Comparison of ENCODE assay signal across 9 mouse cellular contexts in the genomic region with DNA sequence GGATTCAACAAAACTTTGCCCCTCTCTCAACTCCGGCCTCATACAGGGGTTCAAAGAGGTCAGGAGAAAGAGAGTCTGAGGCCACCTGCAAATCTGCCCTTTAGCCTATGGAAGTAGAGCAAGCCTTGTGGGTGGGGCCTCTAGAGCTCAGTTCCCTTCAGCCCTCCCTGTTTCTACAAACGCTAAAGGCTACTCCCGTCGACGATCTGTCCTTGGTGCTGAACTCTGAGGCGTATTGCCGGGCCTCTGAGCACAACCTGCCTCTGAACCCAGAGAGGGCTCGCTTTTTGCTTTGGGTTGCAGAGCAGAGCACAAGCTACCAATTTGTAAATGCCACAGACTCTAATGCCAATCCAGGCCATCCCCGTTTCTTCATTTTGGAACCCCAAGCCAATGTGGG. TPM values are rescaled to one million over a fixed set of nuclear protein-coding genes. Genes with fewer than 3 reads are reported as not detected.
DNase-seq lines count a peak whose midpoint lies in the region; ATAC-seq and TF ChIP-seq lines count a peak whose summit lies in the region.
"Had no signal": no experiment of that assay in that cellular context is flagged by ENCODE, and none has a peak within 500 bp of the region (broad histone marks: within the 10 kb centered on the region; RNA-seq: fewer than 3 reads in every experiment).

No protein-coding gene starts in this region.

- H3K4me2 ChIP-seq in kidney, embryonic 14.5 days (replicated peaks; ENCODE audit: low read depth, low read length): no peak overlapping the region
- peak overlapping the region; percentile 79 for H3K4me2 ChIP-seq in forebrain, postnatal 0 days (ENCODE audit: low read depth)
- H3K4me2 ChIP-seq in midbrain, embryonic 12.5 days (replicated peaks): peak overlapping the region; percentile 64
- H3K4me2 ChIP-seq: limb, embryonic 13.5 days had no signal

- 9% methylated on average over 9 of the region's 9 CpGs for WGBS in kidney, embryonic 14.5 days
- 7% methylated on average over 9 of the region's 9 CpGs for WGBS in forebrain, postnatal 0 days
- WGBS in midbrain, embryonic 12.5 days: 7% methylated on average over 9 of the region's 9 CpGs

- no peak overlapping the region for H3K27ac ChIP-seq in kidney, embryonic 14.5 days (ENCODE audit: low read depth, low read length)
- peak overlapping the region; percentile 29 for H3K27ac ChIP-seq in forebrain, postnatal 0 days (ENCODE audit: low read depth, low read length)
- H3K27ac ChIP-seq in midbrain, embryonic 12.5 days (replicated peaks): no peak overlapping the region
- H3K27ac ChIP-seq: limb, embryonic 13.5 days had no signal

- ATAC-seq in kidney, embryonic 14.5 days (ENCODE audit: low FRiP score, low TSS enrichment): no peak
- ATAC-seq in forebrain, postnatal 0 days: no peak
- ATAC-seq in midbrain, embryonic 12.5 days (ENCODE audit: low FRiP score, low read depth): no peak

- H3K36me3 ChIP-seq in kidney, embryonic 14.5 days (ENCODE audit: control insufficient read depth, insufficient read depth, low read length): no peaks in the 10 kb centered on the region
- H3K36me3 ChIP-seq in forebrain, postnatal 0 days (ENCODE audit: insufficient read depth): peaks cover 39% of the 10 kb centered on the region
- peaks cover 35% of the 10 kb centered on the region for H3K36me3 ChIP-seq in midbrain, embryonic 12.5 days
- H3K36me3 ChIP-seq: limb, embryonic 13.5 days had no signal

- TF ChIP-seq CTCF in forebrain, postnatal 0 days (IDR thresholded peaks at IDR 0.05; ENCODE audit: low read depth): no peak

- no peaks in the 10 kb centered on the region for H3K9me3 ChIP-seq in kidney, embryonic 14.5 days (ENCODE audit: control insufficient read depth, low read length)
- no peaks in the 10 kb centered on the region for H3K9me3 ChIP-seq in forebrain, postnatal 0 days (ENCODE audit: low read length)
- H3K9me3 ChIP-seq in midbrain, embryonic 12.5 days: no peaks in the 10 kb centered on the region
- H3K9me3 ChIP-seq: limb, embryonic 13.5 days had no signal

- no peak overlapping the region for H3K9ac ChIP-seq in kidney, embryonic 14.5 days (ENCODE audit: low read depth, low read length)
- H3K9ac ChIP-seq in forebrain, postnatal 0 days: peak overlapping the region; percentile 39; the same call in 1 of the 2 replicates
- peak overlapping the region; percentile 32; the same call in 1 of the 2 replicates for H3K9ac ChIP-seq in midbrain, embryonic 12.5 days (replicated peaks)
- H3K9ac ChIP-seq: limb, embryonic 13.5 days had no signal

- H3K4me3 ChIP-seq in kidney, embryonic 14.5 days (ENCODE audit: low read length): no peak overlapping the region
- H3K4me3 ChIP-seq in forebrain, postnatal 0 days (ENCODE audit: low read depth, low read length): peak overlapping the region; percentile 65; the same call in 1 of the 2 replicates
- H3K4me3 ChIP-seq in midbrain, embryonic 12.5 days: peak overlapping the region; percentile 65; the same call in 1 of the 2 replicates
- H3K4me3 ChIP-seq: limb, embryonic 13.5 days had no signal

- peaks cover 65% of the 10 kb centered on the region for H3K27me3 ChIP-seq in kidney, embryonic 14.5 days (ENCODE audit: control insufficient read depth, insufficient read depth, low read length)
- no peaks in the 10 kb centered on the region for H3K27me3 ChIP-seq in forebrain, postnatal 0 days (ENCODE audit: insufficient read depth, low read length)
- peaks cover 52% of the 10 kb centered on the region for H3K27me3 ChIP-seq in midbrain, embryonic 12.5 days

- peak; percentile 66 for DNase-seq in kidney, postnatal 10 days
- peak; percentile 41 for DNase-seq in MEL-GATA-1-ER (ENCODE audit: extremely low read depth, low read depth)
- no peak for DNase-seq in forebrain, postnatal 0 days
- no peak for DNase-seq in left cerebral cortex, adult 9 months (ENCODE audit: low spot score in 2 of 2)
- DNase-seq in left cerebral cortex, adult 11 months (ENCODE audit: low spot score): no peak
- no peak for DNase-seq in layer of hippocampus, adult 8-10 months (ENCODE audit: low spot score in 2 of 2)

- H3K4me1 ChIP-seq in kidney, embryonic 14.5 days (ENCODE audit: control insufficient read depth, insufficient read depth, low read length): no peaks in the 10 kb centered on the region
- peaks cover 13% of the 10 kb centered on the region; the same call in 1 of the 2 replicates for H3K4me1 ChIP-seq in forebrain, postnatal 0 days (ENCODE audit: insufficient read depth)
- H3K4me1 ChIP-seq in midbrain, embryonic 12.5 days: peaks cover 38% of the 10 kb centered on the region

RNA-seq across cellular contexts. Expression of gene Ncan, which starts 3.1 kb away (rescaled TPM):
- polyA plus RNA-seq in kidney, embryonic 14.5 days (2014; fragmentation: Nextera tagmentation; extraction: Ambion mirVana): 0.07 and 0.19 TPM in 2 replicates
- 316 and 372 TPM in 2 replicates for total RNA-seq in forebrain, postnatal 0 days (2014; rRNA removed)
- 112 and 209 TPM in 2 replicates for polyA plus RNA-seq in forebrain, postnatal 0 days (2015; fragmentation: Nextera tagmentation; extraction: Ambion mirVana)
- 91.9 and 109 TPM in 2 replicates for polyA plus RNA-seq in midbrain, embryonic 12.5 days (2016; fragmentation: Nextera tagmentation; extraction: Ambion mirVana)
- 100 to 1,000 TPM; 121 to 134 (median 129) TPM for total RNA-seq in layer of hippocampus, adult 8-10 months (2022)

RNA-seq across cellular contexts. Expression of gene Nr2c2ap, which starts 13.5 kb away (rescaled TPM):
- 25.5 and 40.7 TPM in 2 replicates for polyA plus RNA-seq in kidney, embryonic 14.5 days (2014; fragmentation: Nextera tagmentation; extraction: Ambion mirVana)
- 6.6 and 7.2 TPM in 2 replicates for total RNA-seq in forebrain, postnatal 0 days (2014; rRNA removed)
- 55.9 and 58.0 TPM in 2 replicates for polyA plus RNA-seq in forebrain, postnatal 0 days (2015; fragmentation: Nextera tagmentation; extraction: Ambion mirVana)
- 23.3 and 23.8 TPM in 2 replicates for polyA plus RNA-seq in midbrain, embryonic 12.5 days (2016; fragmentation: Nextera tagmentation; extraction: Ambion mirVana)
- total RNA-seq in layer of hippocampus, adult 8-10 months (2022): 10 to 100 TPM; 28.3 to 38.4 (median 31.2) TPM

RNA-seq across cellular contexts. Expression of gene Rfxank, which starts 21.3 kb away (rescaled TPM):
- 18.6 and 19.6 TPM in 2 replicates for polyA plus RNA-seq in kidney, embryonic 14.5 days (2014; fragmentation: Nextera tagmentation; extraction: Ambion mirVana)
- 8.5 and 10.2 TPM in 2 replicates for total RNA-seq in forebrain, postnatal 0 days (2014; rRNA removed)
- 6.0 and 7.9 TPM in 2 replicates for polyA plus RNA-seq in forebrain, postnatal 0 days (2015; fragmentation: Nextera tagmentation; extraction: Ambion mirVana)
- polyA plus RNA-seq in midbrain, embryonic 12.5 days (2016; fragmentation: Nextera tagmentation; extraction: Ambion mirVana): 16.3 and 17.8 TPM in 2 replicates
- 10 to 100 TPM; 13.6 to 18.9 (median 14.7) TPM for total RNA-seq in layer of hippocampus, adult 8-10 months (2022)

RNA-seq across cellular contexts. Expression of gene Borcs8, which starts 21.7 kb away (rescaled TPM):
- polyA plus RNA-seq in kidney, embryonic 14.5 days (2014; fragmentation: Nextera tagmentation; extraction: Ambion mirVana): 49.6 and 64.5 TPM in 2 replicates
- 59.3 and 74.9 TPM in 2 replicates for total RNA-seq in forebrain, postnatal 0 days (2014; rRNA removed)
- polyA plus RNA-seq in forebrain, postnatal 0 days (2015; fragmentation: Nextera tagmentation; extraction: Ambion mirVana): 56.5 and 64.4 TPM in 2 replicates
- polyA plus RNA-seq in midbrain, embryonic 12.5 days (2016; fragmentation: Nextera tagmentation; extraction: Ambion mirVana): 37.1 and 41.9 TPM in 2 replicates
- 10 to 100 TPM; 41.6 to 46.4 (median 43.8) TPM for total RNA-seq in layer of hippocampus, adult 8-10 months (2022)

RNA-seq across cellular contexts. Expression of gene Mef2b, which starts 21.9 kb away (rescaled TPM):
- polyA plus RNA-seq in kidney, embryonic 14.5 days (2014; fragmentation: Nextera tagmentation; extraction: Ambion mirVana): 0.30 and 0.97 TPM in 2 replicates
- total RNA-seq in forebrain, postnatal 0 days (2014; rRNA removed): 0.90 TPM in 1 of 2 replicates, not detected in the other
- polyA plus RNA-seq in forebrain, postnatal 0 days (2015; fragmentation: Nextera tagmentation; extraction: Ambion mirVana): 1.3 and 1.7 TPM in 2 replicates
- polyA plus RNA-seq in midbrain, embryonic 12.5 days (2016; fragmentation: Nextera tagmentation; extraction: Ambion mirVana): 0.19 and 0.46 TPM in 2 replicates
- under 1 TPM in 2 of 4 experiments, not detected in 2; 0.82 to 0.96 TPM for total RNA-seq in layer of hippocampus, adult 8-10 months (2022)

Comparison
In these comparisons a context has a peak if more than half of its experiments do, and no peak if none do; other contexts are left out.
1. DNase-seq: peak in kidney, postnatal 10 days (single experiment) and MEL-GATA-1-ER (single experiment); none in forebrain, postnatal 0 days (single experiment), left cerebral cortex, adult 9 months (0 of 2), left cerebral cortex, adult 11 months (single experiment) and layer of hippocampus, adult 8-10 months (0 of 2).
2. RNA of gene Ncan, which starts 3.1 kb away (polyA plus RNA-seq): 112 to 209 TPM in forebrain, postnatal 0 days and 91.9 to 109 TPM in midbrain, embryonic 12.5 days; 0.07 to 0.19 TPM in kidney, embryonic 14.5 days; every median in the first group is over 10 times any median in the second.